Comparison of ENCODE assay signal across 8 mouse cellular contexts in the genomic region with DNA sequence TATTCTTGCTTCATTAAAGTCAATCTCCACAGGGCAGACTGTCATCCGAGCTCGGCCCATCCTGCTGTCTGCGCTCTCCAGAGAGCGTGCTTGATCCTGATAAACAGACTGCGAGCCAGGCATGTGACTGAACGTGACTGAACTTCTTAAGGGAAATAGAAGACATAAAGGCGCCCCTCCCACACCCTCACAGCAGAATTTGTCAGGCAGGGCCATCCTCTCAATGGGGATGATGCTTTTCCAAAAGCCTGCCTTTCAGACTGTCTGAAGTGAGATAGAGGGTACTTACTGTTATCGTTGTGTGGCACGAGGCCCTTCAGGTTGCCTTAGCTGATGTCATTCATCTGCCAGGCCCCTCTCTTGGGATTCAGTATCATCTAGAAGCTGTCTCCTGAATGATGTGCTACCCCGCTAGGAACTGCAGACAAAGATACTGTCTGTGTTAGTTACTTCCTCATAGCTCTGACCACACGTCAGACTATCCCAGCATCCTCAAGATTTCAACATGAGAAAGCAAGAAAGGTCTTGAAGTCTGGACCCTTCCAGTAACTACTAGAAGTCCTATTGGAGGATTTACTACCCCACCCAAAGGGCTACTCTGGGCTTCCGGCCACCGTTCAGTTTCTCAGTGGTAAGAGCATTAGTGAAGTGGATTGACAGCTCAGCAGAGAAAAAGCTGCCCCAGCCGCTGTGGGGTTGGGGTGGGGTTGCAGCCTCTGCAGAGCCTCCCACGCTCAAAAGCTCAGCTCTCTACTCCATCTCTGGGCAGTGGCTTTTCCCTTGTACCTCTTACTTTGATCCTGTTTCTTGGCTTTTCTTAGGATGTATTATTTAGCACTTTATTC. TPM values are rescaled to one million over a fixed set of nuclear protein-coding genes. Genes with fewer than 3 reads are reported as not detected.
DNase-seq lines count a peak whose midpoint lies in the region.

No protein-coding gene starts in this region.

- DNase-seq in 3T3-L1 (ENCODE audit: low read depth, low spot score) (peak; percentile 31), ZHBTc4 (ENCODE audit: low read depth, low spot score) (peak; percentile 13), liver (peak; percentile 89)
- DNase-seq in retina, adult 2 months (ENCODE audit: low read depth, low spot score): peak; percentile 65
- DNase-seq in kidney, adult 11 months: no peak
- no peak for DNase-seq in kidney, postnatal 14 days
- no peak for DNase-seq in layer of hippocampus, postnatal 14 days (ENCODE audit: low spot score in 2 of 2)
- no peak for DNase-seq in ovary, adult 18-20 months (ENCODE audit: low spot score)

RNA-seq across cellular contexts. Expression of a gene that starts 28.2 kb away (rescaled TPM):
- 1 to 10 TPM; 1.3 to 3.0 TPM for total RNA-seq in layer of hippocampus, postnatal 14 days (2021)

Comparison
In these comparisons a context has a peak if more than half of its experiments do, and no peak if none do; other contexts are left out.
1. DNase-seq: peak in 3T3-L1 (single experiment), ZHBTc4 (single experiment), liver (single experiment) and retina, adult 2 months (single experiment); none in kidney, adult 11 months (single experiment), kidney, postnatal 14 days (single experiment), layer of hippocampus, postnatal 14 days (0 of 2) and ovary, adult 18-20 months (single experiment).